Mouse (Mus musculus) ES-E14 (cell line): ENCODE measurements around the gene Kif22. TPM values are rescaled to one million over a fixed set of nuclear protein-coding genes. Genes with fewer than 3 reads are reported as not detected.

Source experiments
- DNase-seq: peaks from one replicate; pipeline ENCODE4 v3.0.0-alpha.2; 2013; ENCODE audit warnings: low read depth, low spot score
- H3K27ac ChIP-seq: 2 replicates; pipeline ENCODE4 v1.5.1; 2012; ENCODE audit warnings: low read depth, mild to moderate bottlenecking, low read length, moderate library complexity, mixed read lengths; ENCODE audit not compliant: poor library complexity, insufficient read depth, severe bottlenecking
- H3K36me3 ChIP-seq: 2 replicates; pipeline ENCODE4 v1.6.1; 2012; ENCODE audit warnings: mild to moderate bottlenecking, low read length, moderate library complexity, mixed read lengths; ENCODE audit not compliant: control insufficient read depth, poor library complexity, insufficient read depth, severe bottlenecking
- H3K4me1 ChIP-seq, 2 experiments: fragments of 150-350 bp in 1 of 2; sonication (generic) in 1 of 2; 2 replicates each; pipeline ENCODE4 v1.6.1; 2012; ENCODE audit warnings: low read length in 2 of 2, mild to moderate bottlenecking in 1 of 2, mixed read lengths in 1 of 2; ENCODE audit not compliant: control insufficient read depth in 2 of 2, insufficient read depth in 2 of 2, poor library complexity in 1 of 2
- H3K4me3 ChIP-seq, 2 experiments: fragments of 150-350 bp in 1 of 2; sonication (generic) in 1 of 2; 2 replicates each; pipeline ENCODE4 v1.5.1; 2012; ENCODE audit warnings: low read length in 2 of 2, low read depth in 1 of 2, mild to moderate bottlenecking in 1 of 2, mixed read lengths in 1 of 2; ENCODE audit not compliant: insufficient read depth in 1 of 2, poor library complexity in 1 of 2, severe bottlenecking in 1 of 2
- H3K9ac ChIP-seq: 2 replicates; pipeline ENCODE4 v1.6.1; 2012; ENCODE audit warnings: low read depth, mild to moderate bottlenecking, low read length, mixed read lengths; ENCODE audit not compliant: poor library complexity, insufficient read depth, severe bottlenecking
- H3K9me3 ChIP-seq: fragments of 150-350 bp; sonication (generic); 2 replicates; pipeline ENCODE4 v1.6.1; 2012; ENCODE audit warnings: low read depth, mild to moderate bottlenecking, low read length; ENCODE audit not compliant: control insufficient read depth, insufficient read depth
- CHD2 ChIP-seq: IDR thresholded peaks from 2 replicates; pipeline ENCODE4 v1.6.1; 2014; ENCODE audit warnings: mild to moderate bottlenecking, low read depth, low read length, inconsistent platforms
- HCFC1 ChIP-seq: IDR thresholded peaks from 2 replicates; pipeline ENCODE4 v1.6.1; 2012; ENCODE audit warnings: low read length, inconsistent platforms, borderline replicate concordance; ENCODE audit not compliant: insufficient read depth
- MAFK ChIP-seq: IDR thresholded peaks from 2 replicates; pipeline ENCODE4 v1.6.1; 2014; ENCODE audit warnings: mild to moderate bottlenecking, low read depth, low read length, inconsistent platforms; ENCODE audit not compliant: insufficient read depth
- ZC3H11A ChIP-seq: IDR thresholded peaks from 2 replicates; pipeline ENCODE4 v1.6.1; 2012; ENCODE audit warnings: low read depth, mild to moderate bottlenecking, inconsistent platforms, low read length, borderline replicate concordance
- ZNF384 ChIP-seq: IDR thresholded peaks from 2 replicates; pipeline ENCODE4 v1.6.1; 2012; ENCODE audit warnings: low read depth, low read length, inconsistent platforms
- in situ Hi-C, 2 experiments: fragments of 600-800 bp; cut with MboI; formaldehyde crosslinking; loops; one replicate each; pipeline ENCODE4 v1.15.1; 2025; ENCODE audit warnings: low sequenced_read_pairs in 2 of 2, inconsistent platforms in 1 of 2; ENCODE audit not compliant: unreplicated experiment in 2 of 2
- total RNA-seq: library from RNA; depleted of rRNA; stranded (reverse); fragments of 300-350 nt; gene quantifications from 2 replicates; pipeline ENCODE4 v1.2.3, GENCODE M21; 2012

Gene Kif22
- total RNA-seq, 1 experiment = 97.4 TPM

DNA sequence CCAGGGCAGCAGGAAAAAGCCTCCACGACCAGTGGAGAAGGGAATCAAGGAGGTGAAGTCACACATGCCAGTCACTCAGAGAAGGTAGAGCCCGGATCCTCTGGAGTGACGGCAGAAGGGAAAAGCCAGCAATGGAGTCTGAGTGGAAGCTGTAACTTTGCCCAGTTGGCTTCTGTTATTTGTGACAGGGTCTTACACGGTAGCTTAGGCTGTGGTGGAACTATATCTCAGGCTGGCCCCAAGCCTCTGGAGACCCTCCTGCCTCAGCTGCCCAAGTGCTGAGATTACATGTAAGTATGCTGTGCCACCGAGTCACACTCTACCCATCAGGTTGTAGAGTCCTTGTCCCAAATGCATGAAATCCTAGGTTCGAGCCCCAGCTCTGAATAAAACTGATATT is 28.9 kb downstream of the Kif22 start:
- no peak overlapping the region for H3K4me3 ChIP-seq

DNA sequence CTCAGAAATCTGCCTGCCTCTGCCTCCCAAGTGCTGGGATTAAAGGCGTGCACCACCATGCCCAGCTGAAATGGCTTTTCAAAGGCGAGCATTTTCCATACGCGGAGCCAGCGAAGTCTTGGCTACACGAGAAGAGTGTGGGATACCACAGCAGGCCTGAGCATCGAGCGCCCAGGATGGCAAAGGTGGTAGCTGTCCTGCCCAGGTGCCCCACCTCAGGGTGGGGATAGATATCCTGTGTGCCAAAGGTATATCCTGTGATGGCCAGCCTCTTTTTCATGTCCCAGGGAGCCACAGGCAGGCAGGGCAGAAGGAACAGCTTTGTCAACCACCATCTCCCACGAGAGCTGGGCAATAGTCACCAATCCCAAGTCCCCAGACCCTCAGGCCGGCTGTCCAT is 29.4 kb downstream of the Kif22 start:
- no peaks in the 10 kb centered on the region for H3K9me3 ChIP-seq
- in situ Hi-C loops = no loop called here
- no peak for TF ChIP-seq MAFK
- TF ChIP-seq CHD2 = no peak
- TF ChIP-seq HCFC1 = no peak
- no peak for TF ChIP-seq ZNF384
- TF ChIP-seq ZC3H11A = no peak
- no peak overlapping the region for H3K4me3 ChIP-seq
- peaks cover 2 to 18% of the 10 kb centered on the region in 2 experiments; a peak in 3 of 4 replicates for H3K4me1 ChIP-seq
- H3K36me3 ChIP-seq = peaks cover 12% of the 10 kb centered on the region
- DNase-seq = no peak
- no peak overlapping the region for H3K9ac ChIP-seq
- H3K27ac ChIP-seq = no peak overlapping the region

More for the DNA sequence above, 28.9 kb downstream of the Kif22 start:
- Histone ChIP-seq H3K9ac (no peak overlapping the region; the same call in 1 of the 2 replicates), H3K4me1 (peaks cover 2 to 14% of the 10 kb centered on the region in 2 experiments; a peak in 3 of 4 replicates), H3K27ac (no peak overlapping the region), H3K9me3 (no peaks in the 10 kb centered on the region), H3K36me3 (peaks cover 12% of the 10 kb centered on the region)
- in situ Hi-C loops = no loop called here
- no peak for DNase-seq
- no peak for TF ChIP-seq HCFC1
- TF ChIP-seq ZNF384 = no peak
- no peak for TF ChIP-seq ZC3H11A
- TF ChIP-seq CHD2 = no peak
- no peak for TF ChIP-seq MAFK

DNA sequence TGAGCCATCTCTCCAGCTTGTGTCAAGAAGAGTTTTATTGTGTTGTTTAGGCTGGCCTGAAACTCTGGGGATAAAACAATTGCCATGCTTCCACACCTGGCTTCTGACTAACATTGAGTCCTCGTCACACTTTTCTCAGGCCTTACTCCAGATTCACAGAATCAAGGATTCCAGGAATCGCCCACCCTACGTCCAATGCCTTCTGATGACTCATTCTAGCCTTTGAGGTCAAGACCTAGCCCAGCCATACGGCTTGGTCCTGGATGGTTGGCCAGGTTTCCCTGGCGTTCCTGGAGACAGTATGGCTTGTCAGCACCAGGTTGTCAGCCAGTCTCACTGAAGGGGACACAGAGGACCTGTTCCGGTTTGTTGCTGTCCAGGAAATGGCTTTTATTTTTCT is 29.9 kb downstream of the Kif22 start:
- no peak overlapping the region for H3K9ac ChIP-seq
- TF ChIP-seq CHD2 (no peak), MAFK (no peak), ZNF384 (no peak), ZC3H11A (no peak), HCFC1 (no peak)
- no peak overlapping the region for H3K4me3 ChIP-seq
- in situ Hi-C loops = no loop called here
- H3K4me1 ChIP-seq = peaks cover 2 to 21% of the 10 kb centered on the region in 2 experiments; a peak in 3 of 4 replicates
- H3K9me3 ChIP-seq = no peaks in the 10 kb centered on the region
- DNase-seq = no peak
- no peak overlapping the region for H3K27ac ChIP-seq
- peaks cover 12% of the 10 kb centered on the region for H3K36me3 ChIP-seq

DNA sequence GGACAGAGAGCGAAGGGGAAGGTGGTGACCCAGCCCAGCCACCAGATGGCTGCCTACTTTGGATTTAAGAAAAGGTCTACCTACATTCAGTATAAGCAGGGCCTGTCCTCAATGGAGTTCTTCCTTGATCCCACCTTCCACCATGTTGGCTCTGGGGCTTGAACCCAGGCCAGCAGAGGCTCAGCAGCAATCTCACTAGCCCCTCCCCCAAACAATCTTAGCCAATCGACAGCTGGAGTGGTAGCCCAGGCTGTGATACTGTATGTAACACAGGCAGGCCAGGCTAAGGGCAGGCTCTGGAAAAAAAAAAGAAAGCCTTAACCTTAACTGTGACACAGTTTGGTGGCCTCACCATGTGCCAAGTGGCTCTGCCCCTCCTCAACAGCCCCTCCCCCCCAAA is 30.6 kb downstream of the Kif22 start:
- Histone ChIP-seq H3K36me3 (peaks cover 12% of the 10 kb centered on the region), H3K4me1 (peaks cover 2 to 23% of the 10 kb centered on the region in 2 experiments; a peak in 3 of 4 replicates), H3K27ac (no peak overlapping the region), H3K9me3 (no peaks in the 10 kb centered on the region), H3K9ac (no peak overlapping the region), H3K4me3 (no peak overlapping the region)
- no peak for DNase-seq
- TF ChIP-seq ZNF384 = no peak
- no peak for TF ChIP-seq MAFK
- no peak for TF ChIP-seq CHD2
- no peak for TF ChIP-seq ZC3H11A
- no peak for TF ChIP-seq HCFC1
- in situ Hi-C loops = no loop called here

DNA sequence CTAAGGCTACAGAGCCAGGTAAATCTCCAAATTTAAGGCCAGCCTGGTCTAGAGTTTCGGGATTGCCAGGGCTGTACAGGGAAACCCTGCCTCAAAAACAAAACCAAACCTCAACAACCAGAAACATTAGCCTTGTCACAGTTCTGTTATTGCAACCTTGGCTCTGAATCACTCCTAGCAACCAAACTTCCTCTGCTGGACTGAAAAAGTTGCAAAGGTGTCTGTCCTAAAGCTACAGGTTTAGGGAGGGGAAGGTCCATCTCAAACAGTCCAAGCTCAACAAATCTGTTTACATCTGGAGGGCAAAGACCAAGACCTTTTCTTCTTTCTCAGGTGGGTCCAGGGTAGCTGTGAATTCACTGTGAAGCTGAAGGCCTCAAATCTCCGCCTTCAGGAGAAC is 31.2 kb downstream of the Kif22 start:
- in situ Hi-C loops = no loop called here
- Histone ChIP-seq H3K4me3 (no peak overlapping the region), H3K9me3 (no peaks in the 10 kb centered on the region), H3K9ac (no peak overlapping the region), H3K4me1 (peaks cover 2 to 23% of the 10 kb centered on the region in 2 experiments; a peak in 3 of 4 replicates), H3K27ac (no peak overlapping the region), H3K36me3 (peaks cover 12% of the 10 kb centered on the region)
- TF ChIP-seq ZNF384 = no peak
- TF ChIP-seq MAFK = no peak
- TF ChIP-seq HCFC1 = no peak
- no peak for TF ChIP-seq CHD2
- no peak for TF ChIP-seq ZC3H11A
- no peak for DNase-seq
